Mouse (Mus musculus) thymus, postnatal 0 days (tissue): ENCODE measurements around the gene Ripor3. TPM values are rescaled to one million over a fixed set of nuclear protein-coding genes. Genes with fewer than 3 reads are reported as not detected.

Source experiments
- DNase-seq: peaks from one replicate; pipeline ENCODE4 v3.0.0-alpha.2; 2015; ENCODE audit warnings: low spot score
- polyA plus RNA-seq: library from polyadenylated mRNA; unstranded; fragments of >200 nt; fragmentation: Nextera tagmentation; extraction: Ambion mirVana; gene quantifications from 2 replicates; pipeline ENCODE4 v1.2.1, GENCODE M21; 2015

Gene Ripor3
- polyA plus RNA-seq, 1 experiment from 2014 or later, result 0.18 TPM

- DNase-seq, result no peak
Observed at GRCm38 (mm10) chr2:168031842-168032241, 21.4 kb upstream of the Ripor3 start.

- DNase-seq, result no peak
Observed at GRCm38 (mm10) chr2:168028376-168028775, 18.0 kb upstream of the Ripor3 start.

GRCm38 (mm10) chr2:168026467-168026866 is 16.0 kb upstream of the Ripor3 start:
- no peak for DNase-seq

- DNase-seq, result no peak
Observed at GRCm38 (mm10) chr2:168025882-168026281, 15.5 kb upstream of the Ripor3 start.

GRCm38 (mm10) chr2:168025174-168025573 is 14.8 kb upstream of the Ripor3 start:
- no peak for DNase-seq

- DNase-seq, result no peak
Observed at GRCm38 (mm10) chr2:168023763-168024402, 13.5 kb upstream of the Ripor3 start.

GRCm38 (mm10) chr2:168019201-168019715 is 8.8 kb upstream of the Ripor3 start:
- DNase-seq, result no peak

- peak; percentile 65 for DNase-seq
Observed at GRCm38 (mm10) chr2:168016951-168017391, 6.6 kb upstream of the Ripor3 start.

- DNase-seq, result no peak
Observed at GRCm38 (mm10) chr2:168010893-168011292, 475 bp upstream of the Ripor3 start.

GRCm38 (mm10) chr2:168008132-168008531 is 2.3 kb downstream of the Ripor3 start:
- no peak for DNase-seq

GRCm38 (mm10) chr2:168006489-168006888 is 3.9 kb downstream of the Ripor3 start:
- DNase-seq, result no peak

GRCm38 (mm10) chr2:168005616-168006015 is 4.8 kb downstream of the Ripor3 start:
- no peak for DNase-seq

GRCm38 (mm10) chr2:168005005-168005404 is 5.4 kb downstream of the Ripor3 start:
- DNase-seq, result no peak

GRCm38 (mm10) chr2:168004369-168004768 is 6.0 kb downstream of the Ripor3 start:
- DNase-seq, result no peak

GRCm38 (mm10) chr2:168003431-168003830 is 7.0 kb downstream of the Ripor3 start:
- no peak for DNase-seq

GRCm38 (mm10) chr2:168002884-168003283 is 7.5 kb downstream of the Ripor3 start:
- no peak for DNase-seq

GRCm38 (mm10) chr2:168002188-168002587 is 8.2 kb downstream of the Ripor3 start:
- DNase-seq, result no peak

- no peak for DNase-seq
Observed at GRCm38 (mm10) chr2:167999145-167999743, 11.2 kb downstream of the Ripor3 start.

- DNase-seq, result no peak
Observed at GRCm38 (mm10) chr2:167997562-167997961, 12.9 kb downstream of the Ripor3 start.

- DNase-seq, result no peak
Observed at GRCm38 (mm10) chr2:167996672-167997215, 13.7 kb downstream of the Ripor3 start.

GRCm38 (mm10) chr2:167995870-167996635 is 14.4 kb downstream of the Ripor3 start:
- DNase-seq, result no peak

GRCm38 (mm10) chr2:167993260-167993659 is 17.2 kb downstream of the Ripor3 start:
- no peak for DNase-seq
